Mouse (Mus musculus): ENCODE measurements around the gene Zfp169.

DNA sequence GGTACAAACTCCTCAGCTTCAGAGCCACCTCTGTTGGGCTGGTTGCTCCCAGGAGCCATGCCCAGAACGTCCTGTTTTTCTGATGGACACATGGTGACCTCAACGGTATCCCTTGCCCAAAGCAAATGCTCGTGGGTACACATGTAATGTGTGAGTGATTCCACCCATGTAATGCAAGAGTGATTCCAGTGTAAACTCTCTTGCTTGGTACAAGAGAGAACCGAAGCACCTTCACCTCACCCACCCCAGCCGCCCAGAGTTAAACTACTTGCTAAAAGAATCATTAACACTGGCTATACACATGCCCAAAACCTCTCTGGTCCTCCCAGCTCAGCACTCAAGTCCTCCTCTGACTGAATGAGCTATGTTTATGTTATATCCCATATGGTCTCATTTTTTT is 74.9 kb downstream of the Zfp169 start:
- TF ChIP-seq CTCF (IDR thresholded peaks at IDR 0.05; ENCODE audit: low read depth, low read length) (no peak), POLR2A (IDR thresholded peaks at IDR 0.05; ENCODE audit: borderline replicate concordance, low read depth, low read length) (no peak)
